Mouse (Mus musculus): ENCODE results near the gene Bsdc1. TPM values are rescaled to one million over a fixed set of nuclear protein-coding genes. Genes with fewer than 3 reads are reported as not detected.

Bsdc1 gene
- polyA plus RNA-seq (2015; fragmentation: Nextera tagmentation; extraction: Ambion mirVana), result 34.9 and 36.2 TPM in 2 replicates

GRCm38 (mm10) chr4:129461183-129461960 lies at the start of gene Bsdc1:
Bsdc1 (plus strand) TSS chr4:129461581.
- Histone ChIP-seq H3K27me3 (no peaks in the 10 kb centered on the region), H3K4me1 (replicated peaks) (peaks cover 13% of the 10 kb centered on the region), H3K4me3 (peak within 1 kb of the TSS; percentile 96), H3K27ac (peak within 1 kb of the TSS; percentile 95), H3K36me3 (peaks cover 29% of the 10 kb centered on the region), H3K4me2 (peak within 1 kb of the TSS; percentile 75), H3K9me3 (no peaks in the 10 kb centered on the region), H3K9ac (peak within 1 kb of the TSS; percentile 89)
- under 1% methylated on average over 46 of the region's 46 CpGs for WGBS
- peak; percentile 99 for ATAC-seq (ENCODE audit: low FRiP score)

GRCm38 (mm10) chr4:129415892-129416291 lies 45.5 kb upstream of the Bsdc1 start:
- ATAC-seq (ENCODE audit: low FRiP score), result no peak

GRCm38 (mm10) chr4:129416478-129416877 lies 44.9 kb upstream of the Bsdc1 start:
- Histone ChIP-seq H3K4me2 (no peak overlapping the region), H3K9ac (no peak overlapping the region), H3K36me3 (no peaks in the 10 kb centered on the region), H3K27me3 (no peaks in the 10 kb centered on the region), H3K27ac (no peak overlapping the region), H3K4me1 (replicated peaks) (no peaks in the 10 kb centered on the region), H3K4me3 (no peak overlapping the region), H3K9me3 (no peaks in the 10 kb centered on the region)
- WGBS, result 90% methylated on average over 5 of the region's 5 CpGs
- no peak for ATAC-seq (ENCODE audit: low FRiP score)

More at GRCm38 (mm10) chr4:129415892-129416291, 45.5 kb upstream of the Bsdc1 start:
- Histone ChIP-seq H3K4me2 (no peak overlapping the region), H3K27ac (no peak overlapping the region), H3K9ac (no peak overlapping the region), H3K27me3 (no peaks in the 10 kb centered on the region), H3K36me3 (no peaks in the 10 kb centered on the region), H3K4me1 (replicated peaks) (no peaks in the 10 kb centered on the region), H3K9me3 (no peaks in the 10 kb centered on the region), H3K4me3 (no peak overlapping the region)
- 95% methylated on average over 5 of the region's 5 CpGs for WGBS

- H3K27me3 ChIP-seq, result no peaks in the 10 kb centered on the region
- no peak overlapping the region for H3K27ac ChIP-seq
- 79% methylated on average over 5 of the region's 5 CpGs for WGBS
- no peak overlapping the region for H3K9ac ChIP-seq
- no peak for ATAC-seq (ENCODE audit: low FRiP score)
- H3K9me3 ChIP-seq, result no peaks in the 10 kb centered on the region
- H3K4me1 ChIP-seq (replicated peaks), result no peaks in the 10 kb centered on the region
- H3K4me3 ChIP-seq, result no peak overlapping the region
- no peaks in the 10 kb centered on the region for H3K36me3 ChIP-seq
- no peak overlapping the region for H3K4me2 ChIP-seq
These were observed 43.1 kb upstream of the Bsdc1 start for GRCm38 (mm10) chr4:129418321-129418720.

GRCm38 (mm10) chr4:129440340-129441063 lies 20.9 kb upstream of the Bsdc1 start, which contains the start of gene Zbtb8b:
Zbtb8b (minus strand) TSS chr4:129440853.
- Histone ChIP-seq H3K36me3 (no peaks in the 10 kb centered on the region), H3K9me3 (no peaks in the 10 kb centered on the region), H3K4me1 (replicated peaks) (peaks cover 13% of the 10 kb centered on the region), H3K27me3 (peaks cover 48% of the 10 kb centered on the region), H3K4me3 (peak within 1 kb of the TSS; percentile 71), H3K27ac (no peak within 1 kb of the TSS), H3K4me2 (peak within 1 kb of the TSS; percentile 78), H3K9ac (peak within 1 kb of the TSS; percentile 78)
- 2% methylated on average over 32 of the region's 33 CpGs for WGBS
- ATAC-seq (ENCODE audit: low FRiP score), result peak; percentile 99

- ATAC-seq (ENCODE audit: low FRiP score), result peak; percentile 29; the same call in 1 of the 2 replicates
- peaks cover 13% of the 10 kb centered on the region for H3K4me1 ChIP-seq (replicated peaks)
- H3K4me3 ChIP-seq, result no peak overlapping the region; the same call in 1 of the 2 replicates
- no peaks in the 10 kb centered on the region for H3K9me3 ChIP-seq
- no peak overlapping the region for H3K27ac ChIP-seq
- peak overlapping the region; percentile 78 for H3K4me2 ChIP-seq
- H3K36me3 ChIP-seq, result no peaks in the 10 kb centered on the region
- 27% methylated on average over 6 of the region's 6 CpGs for WGBS
- no peak overlapping the region for H3K9ac ChIP-seq
- peaks cover 48% of the 10 kb centered on the region for H3K27me3 ChIP-seq
These were observed 20.2 kb upstream of the Bsdc1 start for GRCm38 (mm10) chr4:129441145-129441544.

- H3K4me1 ChIP-seq (replicated peaks), result no peaks in the 10 kb centered on the region
- 89% methylated on average over 8 of the region's 8 CpGs for WGBS
- no peak overlapping the region for H3K27ac ChIP-seq
- H3K9ac ChIP-seq, result no peak overlapping the region
- no peak overlapping the region for H3K4me2 ChIP-seq
- peaks cover 14% of the 10 kb centered on the region for H3K27me3 ChIP-seq
- H3K9me3 ChIP-seq, result no peaks in the 10 kb centered on the region
- no peaks in the 10 kb centered on the region for H3K36me3 ChIP-seq
- ATAC-seq (ENCODE audit: low FRiP score), result no peak
- H3K4me3 ChIP-seq, result no peak overlapping the region
These were observed 14.0 kb upstream of the Bsdc1 start for GRCm38 (mm10) chr4:129447360-129447759.

GRCm38 (mm10) chr4:129447778-129448563 lies 13.4 kb upstream of the Bsdc1 start:
- no peaks in the 10 kb centered on the region for H3K4me1 ChIP-seq (replicated peaks)
- H3K9me3 ChIP-seq, result no peaks in the 10 kb centered on the region
- no peak overlapping the region for H3K27ac ChIP-seq
- no peak overlapping the region for H3K4me2 ChIP-seq
- H3K27me3 ChIP-seq, result peaks cover 8% of the 10 kb centered on the region
- ATAC-seq (ENCODE audit: low FRiP score), result no peak
- 87% methylated on average over 11 of the region's 11 CpGs for WGBS
- H3K36me3 ChIP-seq, result no peaks in the 10 kb centered on the region
- no peak overlapping the region for H3K9ac ChIP-seq
- no peak overlapping the region for H3K4me3 ChIP-seq

- Histone ChIP-seq H3K9ac (no peak overlapping the region), H3K36me3 (no peaks in the 10 kb centered on the region), H3K27me3 (0 out of 2 replicates have a peak, but pooled peaks cover 3% of the 10 kb centered on the region), H3K4me3 (no peak overlapping the region), H3K27ac (no peak overlapping the region), H3K9me3 (no peaks in the 10 kb centered on the region), H3K4me2 (no peak overlapping the region), H3K4me1 (replicated peaks) (no peaks in the 10 kb centered on the region)
- WGBS, result 88% methylated on average over 6 of the region's 6 CpGs
- ATAC-seq (ENCODE audit: low FRiP score), result no peak
These were observed 12.7 kb upstream of the Bsdc1 start for GRCm38 (mm10) chr4:129448713-129449112.

GRCm38 (mm10) chr4:129450851-129451250 lies 10.5 kb upstream of the Bsdc1 start:
- WGBS, result 70% methylated on average over 2 of the region's 2 CpGs
- Histone ChIP-seq H3K27ac (no peak overlapping the region), H3K27me3 (no peaks in the 10 kb centered on the region), H3K4me2 (no peak overlapping the region), H3K36me3 (no peaks in the 10 kb centered on the region), H3K4me1 (replicated peaks) (no peaks in the 10 kb centered on the region), H3K4me3 (no peak overlapping the region), H3K9me3 (no peaks in the 10 kb centered on the region), H3K9ac (no peak overlapping the region)
- no peak for ATAC-seq (ENCODE audit: low FRiP score)

GRCm38 (mm10) chr4:129451471-129452169 lies 9.8 kb upstream of the Bsdc1 start:
- H3K4me2 ChIP-seq, result no peak overlapping the region
- 87% methylated on average over 15 of the region's 15 CpGs for WGBS
- no peaks in the 10 kb centered on the region for H3K36me3 ChIP-seq
- H3K27ac ChIP-seq, result no peak overlapping the region
- no peak overlapping the region for H3K9ac ChIP-seq
- H3K4me3 ChIP-seq, result no peak overlapping the region
- H3K27me3 ChIP-seq, result no peaks in the 10 kb centered on the region
- H3K9me3 ChIP-seq, result no peaks in the 10 kb centered on the region
- no peaks in the 10 kb centered on the region for H3K4me1 ChIP-seq (replicated peaks)
- no peak for ATAC-seq (ENCODE audit: low FRiP score)

Data from hindbrain, embryonic 13.5 days (tissue).